Mouse (Mus musculus): ENCODE data around the gene Defb18.
"Not testable (repeated sequence)": the region's sequence is repeated elsewhere in the genome, so short reads cannot be mapped to it uniquely, and the experiment has no call there.

The Defb18 gene

DNA sequence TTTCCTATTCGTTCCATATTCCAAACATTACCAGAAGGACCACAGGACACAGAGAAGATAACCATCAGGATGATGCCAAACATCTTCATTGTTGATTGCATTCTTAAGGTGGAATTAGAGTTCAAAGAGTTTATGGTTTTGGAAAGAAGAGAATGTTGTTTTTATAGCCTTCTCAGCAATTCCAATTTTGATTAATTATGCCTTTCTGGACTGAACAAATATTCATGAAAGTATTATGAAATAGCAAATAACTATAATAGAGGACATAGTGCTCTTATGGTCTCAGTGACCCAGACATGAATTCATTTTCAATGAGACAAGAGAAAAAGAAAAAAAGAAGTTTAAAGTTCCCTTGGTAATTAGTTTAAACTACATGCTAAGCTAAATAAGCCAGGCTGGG, at the start of gene Defb18:
TSS of gene Defb18 (minus strand) at position 101 of the 400 bp plus-strand sequence.
- DNase-seq: no peak

DNA sequence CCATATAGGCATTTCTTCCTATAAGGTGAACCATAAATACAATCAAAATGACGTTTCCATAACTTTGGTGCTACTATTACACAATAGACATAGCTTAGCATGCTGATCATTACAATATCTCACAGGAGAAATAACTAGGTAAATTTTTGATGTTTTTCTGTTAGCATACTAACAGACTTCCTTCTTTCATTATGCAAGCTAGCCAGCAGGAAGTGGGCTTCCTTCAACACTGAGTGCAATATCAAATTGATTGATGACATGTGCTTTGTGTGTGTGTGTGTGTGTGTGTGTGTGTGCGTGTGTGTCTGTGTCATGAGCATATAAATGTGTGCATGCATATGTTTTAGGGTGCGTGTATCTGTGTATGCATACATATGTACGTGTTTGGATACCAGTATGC, 33.9 kb upstream of the Defb18 start:
- DNase-seq: no peak

DNA sequence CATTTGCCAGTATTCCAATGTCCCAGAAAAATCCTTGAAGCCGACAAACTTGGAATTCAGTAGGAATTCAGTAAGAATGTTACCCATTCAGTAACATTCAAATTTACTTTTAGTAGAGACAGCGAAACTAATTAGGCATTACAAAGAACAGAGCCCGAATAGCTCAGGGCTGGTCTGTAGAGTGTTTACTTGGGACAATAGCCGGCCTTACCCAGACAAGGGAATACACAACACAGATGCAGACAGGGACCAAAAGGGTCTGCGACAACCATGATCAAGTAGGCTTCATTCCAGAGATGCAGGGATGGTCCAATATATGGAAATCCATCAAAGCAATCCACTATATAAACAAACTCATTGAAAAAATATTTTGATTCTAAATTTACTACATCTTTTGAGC, 31.6 kb upstream of the Defb18 start:
- no peak for DNase-seq

DNA sequence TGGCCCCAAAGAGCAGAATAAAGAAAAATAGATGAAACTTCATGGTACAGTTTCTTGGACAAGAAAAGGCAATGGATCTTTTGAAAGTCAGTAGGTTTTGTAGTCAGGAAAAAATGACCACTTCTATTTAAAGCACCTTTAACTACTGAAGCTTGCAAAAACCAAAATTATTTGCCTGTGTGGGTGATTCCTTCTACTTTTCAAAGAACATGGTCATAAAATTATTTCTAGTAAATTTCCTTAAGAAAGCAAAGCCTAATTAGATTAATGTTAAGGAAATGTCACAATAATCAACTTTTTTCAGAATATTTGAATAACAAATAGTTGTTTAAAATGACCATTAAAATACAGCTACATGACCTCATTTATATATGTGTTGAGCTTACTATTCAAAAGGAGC, 27.8 kb upstream of the Defb18 start, which contains the start of gene Defb41:
TSS of gene Defb41 (minus strand) at position 101 of the 400 bp plus-strand sequence.
- DNase-seq: no peak

DNA sequence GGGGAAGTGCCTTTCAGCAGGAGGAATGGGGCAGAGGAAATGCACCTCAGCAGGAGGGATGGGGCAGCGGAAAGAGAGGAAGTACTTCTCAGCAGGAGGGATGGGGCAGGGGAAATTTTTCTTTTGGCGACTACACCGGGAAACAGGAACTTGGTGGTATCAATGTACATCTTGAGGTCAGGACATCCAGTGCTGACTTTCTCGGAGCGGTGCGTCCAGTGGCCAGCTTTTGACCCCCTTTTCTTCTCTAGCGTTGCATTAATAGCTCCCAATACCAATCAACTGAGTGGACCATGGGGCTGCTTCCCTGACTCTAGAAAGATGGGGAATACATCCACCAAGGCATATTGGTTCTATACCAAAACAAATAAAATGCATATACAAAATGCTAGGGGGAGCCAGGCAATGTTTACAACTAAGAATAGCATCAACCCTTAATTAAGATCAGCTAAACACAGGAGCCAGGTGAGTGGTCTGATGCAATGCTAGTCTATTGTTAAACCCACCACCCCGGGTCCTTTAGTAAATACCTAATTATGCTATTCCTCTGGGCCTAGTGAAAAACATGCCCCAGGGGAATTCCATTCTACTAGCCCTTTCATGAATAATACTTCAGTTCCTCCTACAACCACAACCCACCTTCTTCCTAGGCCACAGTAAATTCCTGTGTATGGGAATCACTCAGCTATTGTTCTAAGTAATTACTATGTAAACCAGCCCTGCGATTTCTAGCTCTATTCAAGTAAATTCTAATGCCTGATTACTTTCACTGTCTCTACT, 8.7 kb upstream of the Defb18 start:
- not testable (repeated sequence) for DNase-seq

DNA sequence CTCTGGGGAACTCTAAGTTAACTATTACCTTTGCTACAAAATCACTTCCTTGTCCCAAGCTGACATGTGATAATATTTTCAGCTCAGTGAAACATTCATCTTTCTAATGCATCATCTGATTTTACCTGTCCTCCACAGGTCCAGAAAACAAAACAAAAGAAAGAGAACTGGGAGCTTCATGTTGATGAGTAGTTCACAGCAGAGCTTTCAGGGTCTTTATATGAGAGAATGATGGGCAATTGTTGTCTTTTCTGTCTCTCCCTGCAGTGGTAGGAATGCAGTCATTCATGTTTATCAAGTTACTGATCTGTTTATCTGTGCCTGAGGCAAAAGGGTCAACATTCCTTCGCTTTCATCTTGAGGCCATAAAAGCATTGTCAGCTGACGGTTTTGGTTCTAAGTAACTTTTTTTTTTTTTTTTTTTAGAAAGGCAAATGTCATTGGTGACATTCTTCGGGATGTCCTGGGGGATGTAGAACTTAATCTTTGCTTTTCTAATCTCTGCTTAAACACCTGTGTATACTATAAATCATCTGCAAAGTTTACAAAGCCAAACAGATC, 13.8 kb downstream of the Defb18 start:
- DNase-seq: no peak

DNA sequence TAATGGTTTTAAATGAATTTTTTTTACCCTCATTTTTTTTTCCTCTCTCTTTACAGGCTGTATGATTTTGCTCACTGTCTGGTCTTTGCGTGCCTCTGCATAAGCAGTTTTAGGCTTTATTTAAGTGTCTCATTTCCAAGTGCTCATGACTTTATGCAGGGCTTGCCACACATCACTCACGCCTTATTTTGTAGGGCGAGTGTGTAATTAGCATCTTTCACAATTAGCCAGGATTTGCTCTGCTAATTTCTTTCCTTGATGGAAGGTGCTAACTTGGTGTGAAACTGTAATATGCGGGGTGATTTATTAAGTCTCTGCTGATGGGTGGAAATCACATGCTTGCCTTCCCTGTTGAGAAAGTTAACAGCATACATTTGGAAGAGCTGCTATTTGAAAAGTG, 45.5 kb downstream of the Defb18 start:
- no peak for DNase-seq

DNA sequence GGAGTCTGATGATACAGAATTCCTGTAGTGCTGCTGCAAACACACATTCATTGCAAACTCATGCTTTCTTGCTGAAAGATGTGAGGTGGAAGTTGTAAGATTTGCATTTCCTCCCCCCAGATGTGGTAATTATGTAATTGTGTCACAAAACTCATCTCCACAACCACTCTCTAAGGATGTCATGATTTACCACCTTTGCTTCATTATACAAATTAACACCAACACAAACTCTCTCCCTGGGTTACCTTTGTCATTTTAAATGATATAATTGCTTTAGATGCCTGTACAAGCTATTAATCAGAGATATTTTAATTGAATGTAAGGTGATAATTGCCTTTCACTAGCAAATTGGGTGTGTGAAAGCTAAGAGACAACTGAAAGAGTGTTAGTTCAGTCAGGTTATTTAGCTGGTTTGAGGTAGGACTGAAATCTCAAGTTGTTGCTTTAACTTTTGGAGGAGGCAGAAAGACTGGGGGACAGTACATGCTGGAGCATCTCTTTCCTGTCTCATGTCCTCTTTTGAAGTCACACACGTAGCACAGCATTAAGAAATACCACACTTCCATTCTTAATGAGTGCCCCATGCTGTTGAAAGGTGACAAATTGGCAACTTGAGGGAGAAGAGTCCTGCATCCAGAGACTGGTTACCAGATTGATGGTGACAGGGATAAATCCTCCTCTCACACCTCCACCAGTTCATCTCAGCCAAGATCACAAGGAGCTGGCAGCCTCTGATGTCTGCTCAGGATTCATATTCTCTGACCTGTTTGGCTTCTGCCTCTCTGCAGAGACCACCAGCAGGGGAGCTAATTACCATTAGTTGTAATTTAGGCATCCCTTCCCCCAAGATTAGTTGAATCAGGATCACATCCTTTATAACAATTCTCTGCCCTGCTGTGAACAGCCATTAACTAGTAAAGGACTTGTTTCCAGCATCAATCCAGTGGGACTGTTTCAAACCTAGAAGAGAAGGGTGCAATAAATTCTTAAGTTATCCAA, 46.2 kb downstream of the Defb18 start:
- no peak for DNase-seq
